Mouse (Mus musculus) liver, adult 2 months (tissue): ENCODE measurements at regions not wholly inside any gene's neighbourhood (a gene's known extent, or its start where the extent isn't known, plus 50 kb on each side); places are given as distances from the start of the nearest gene placed in this dataset.
"Not testable (repeated sequence)": the region's sequence is repeated elsewhere in the genome, so short reads cannot be mapped to it uniquely, and the experiment has no call there.

Experiments
- DNase-seq: peaks from one replicate; pipeline ENCODE4 v3.0.0-alpha.2; 2011; ENCODE audit warnings: low read depth, low spot score; ENCODE audit errors: extremely low read depth
- H3K27ac ChIP-seq: fragments of 200-500 bp; replicated peaks from 2 replicates; pipeline ENCODE4 v1.5.1; 2012; ENCODE audit warnings: low read depth, mild to moderate bottlenecking, control low read depth, inconsistent platforms, low read length; ENCODE audit not compliant: insufficient read depth
- H3K27me3 ChIP-seq: fragments of 200-500 bp; 2 replicates; pipeline ENCODE4 v1.6.1; 2012; ENCODE audit warnings: mild to moderate bottlenecking, moderate library complexity, low read length, inconsistent platforms; ENCODE audit not compliant: control insufficient read depth, insufficient read depth
- H3K36me3 ChIP-seq: fragments of 200-500 bp; 2 replicates; pipeline ENCODE4 v1.6.1; 2012; ENCODE audit warnings: low read length, inconsistent platforms; ENCODE audit not compliant: control insufficient read depth, insufficient read depth
- H3K4me1 ChIP-seq: fragments of 200-500 bp; 2 replicates; pipeline ENCODE4 v1.6.1; 2011; ENCODE audit warnings: low read length; ENCODE audit not compliant: control insufficient read depth, insufficient read depth
- H3K4me3 ChIP-seq: fragments of 200-500 bp; 2 replicates; pipeline ENCODE4 v1.5.1; 2011; ENCODE audit warnings: low read depth, mild to moderate bottlenecking, control low read depth, low read length, moderate library complexity; ENCODE audit not compliant: insufficient read depth
- H3K79me2 ChIP-seq: fragments of 200-500 bp; 2 replicates; pipeline ENCODE4 v1.6.1; 2012; ENCODE audit warnings: inconsistent platforms, mild to moderate bottlenecking, low read length, moderate library complexity; ENCODE audit not compliant: control insufficient read depth, insufficient read depth
- H3K9ac ChIP-seq: fragments of 200-500 bp; 2 replicates; pipeline ENCODE4 v1.6.1; 2012; ENCODE audit warnings: low read depth, mild to moderate bottlenecking, control low read depth, inconsistent platforms, low read length
- CTCF ChIP-seq: fragments of 200-500 bp; IDR thresholded peaks from 2 replicates; pipeline ENCODE4 v1.5.1; 2011; ENCODE audit warnings: low read depth, low read length, control low read depth
- POLR2A ChIP-seq: fragments of 200-500 bp; IDR thresholded peaks from 2 replicates; pipeline ENCODE4 v1.6.1; 2011; ENCODE audit warnings: low read length, control low read depth; ENCODE audit not compliant: insufficient read depth; ENCODE audit errors: extremely low read depth
- WGBS: fragments of 180-500 bp; shearing (Covaris S2); methylation state at CpG from one replicate; pipeline ENCODE4 v1.1.7; 2018; 5-methylcytosine and 5-hydroxymethylcytosine counted together

GRCm38 (mm10) chr6:64948839-64949238 is 93.5 kb upstream of the Smarcad1 start:
- H3K4me3 ChIP-seq, H3K36me3 ChIP-seq, H3K9ac ChIP-seq, H3K4me1 ChIP-seq, DNase-seq, H3K27ac ChIP-seq, H3K79me2 ChIP-seq, H3K27me3 ChIP-seq: not testable (repeated sequence)
- WGBS, result 73% methylated on average over 5 of the region's 5 CpGs

- no peak for TF ChIP-seq POLR2A
- TF ChIP-seq CTCF, result no peak
- no peaks in the 10 kb centered on the region for H3K79me2 ChIP-seq
- WGBS, result 78% methylated on average over 16 of the region's 16 CpGs
- no peak for DNase-seq
- H3K9ac ChIP-seq, result no peak overlapping the region
- no peaks in the 10 kb centered on the region for H3K36me3 ChIP-seq
- H3K4me3 ChIP-seq, result no peak overlapping the region
- no peaks in the 10 kb centered on the region for H3K4me1 ChIP-seq
- H3K27me3 ChIP-seq, result no peaks in the 10 kb centered on the region; the same call in 1 of the 2 replicates
- H3K27ac ChIP-seq, result no peak overlapping the region
Measured at GRCm38 (mm10) chr6:64961608-64962486, 80.5 kb upstream of the Smarcad1 start.

- no peaks in the 10 kb centered on the region; the same call in 1 of the 2 replicates for H3K27me3 ChIP-seq
- no peak overlapping the region for H3K4me3 ChIP-seq
- H3K4me1 ChIP-seq, result no peaks in the 10 kb centered on the region
- H3K36me3 ChIP-seq, result no peaks in the 10 kb centered on the region
- no peak for TF ChIP-seq CTCF
- no peak for TF ChIP-seq POLR2A
- H3K79me2 ChIP-seq, result no peaks in the 10 kb centered on the region
- DNase-seq, result no peak
- no peak overlapping the region for H3K9ac ChIP-seq
- H3K27ac ChIP-seq, result no peak overlapping the region
- WGBS, result 77% methylated on average over 5 of the region's 5 CpGs
Measured at GRCm38 (mm10) chr6:64962612-64963011, 79.8 kb upstream of the Smarcad1 start.

GRCm38 (mm10) chr6:64964664-64965063 is 77.7 kb upstream of the Smarcad1 start:
- no peaks in the 10 kb centered on the region for H3K36me3 ChIP-seq
- no peaks in the 10 kb centered on the region for H3K79me2 ChIP-seq
- no peak overlapping the region for H3K27ac ChIP-seq
- no peak overlapping the region for H3K9ac ChIP-seq
- TF ChIP-seq CTCF (no peak), POLR2A (no peak)
- H3K27me3 ChIP-seq, result no peaks in the 10 kb centered on the region; the same call in 1 of the 2 replicates
- no peak overlapping the region for H3K4me3 ChIP-seq
- DNase-seq, result no peak
- no peaks in the 10 kb centered on the region for H3K4me1 ChIP-seq
- WGBS, result 74% methylated on average over 6 of the region's 6 CpGs

GRCm38 (mm10) chr6:64965203-64965602 is 77.2 kb upstream of the Smarcad1 start:
- Histone ChIP-seq H3K27me3 (no peaks in the 10 kb centered on the region; the same call in 1 of the 2 replicates), H3K4me1 (no peaks in the 10 kb centered on the region), H3K27ac (no peak overlapping the region), H3K4me3 (no peak overlapping the region), H3K36me3 (no peaks in the 10 kb centered on the region), H3K9ac (no peak overlapping the region), H3K79me2 (no peaks in the 10 kb centered on the region)
- no peak for TF ChIP-seq POLR2A
- no peak for TF ChIP-seq CTCF
- DNase-seq, result no peak
- WGBS, result 60% methylated on average over 1 of the region's 1 CpGs

GRCm38 (mm10) chr6:64970158-64970557 is 72.2 kb upstream of the Smarcad1 start:
- Histone ChIP-seq H3K27ac (no peak overlapping the region), H3K79me2 (no peaks in the 10 kb centered on the region), H3K4me1 (no peaks in the 10 kb centered on the region), H3K27me3 (no peaks in the 10 kb centered on the region), H3K36me3 (no peaks in the 10 kb centered on the region), H3K9ac (no peak overlapping the region), H3K4me3 (no peak overlapping the region)
- WGBS, result 85% methylated on average over 8 of the region's 8 CpGs
- DNase-seq, result no peak
- no peak for TF ChIP-seq POLR2A
- no peak for TF ChIP-seq CTCF
